Mouse (Mus musculus) testis, adult 2 months (tissue): ENCODE data around the gene Ttbk2. TPM values are rescaled to one million over a fixed set of nuclear protein-coding genes. Genes with fewer than 3 reads are reported as not detected.

ENCODE experiments used
- H3K27ac ChIP-seq: fragments of 200-500 bp; 2 replicates; pipeline ENCODE4 v1.5.1; 2012; ENCODE audit warnings: low read depth, low read length; ENCODE audit not compliant: control insufficient read depth, insufficient read depth
- H3K27me3 ChIP-seq: fragments of 200-500 bp; 2 replicates; pipeline ENCODE4 v1.6.1; 2012; ENCODE audit warnings: mild to moderate bottlenecking, low read length, moderate library complexity; ENCODE audit not compliant: control insufficient read depth, insufficient read depth
- H3K36me3 ChIP-seq: fragments of 200-500 bp; 2 replicates; pipeline ENCODE4 v1.6.1; 2012; ENCODE audit warnings: mild to moderate bottlenecking, low read length; ENCODE audit not compliant: control insufficient read depth, insufficient read depth
- H3K4me1 ChIP-seq: fragments of 200-500 bp; 2 replicates; pipeline ENCODE4 v1.6.1; 2012; ENCODE audit warnings: low read length; ENCODE audit not compliant: control insufficient read depth, insufficient read depth
- H3K4me3 ChIP-seq: fragments of 200-500 bp; 2 replicates; pipeline ENCODE4 v1.5.1; 2012; ENCODE audit warnings: low read depth, mild to moderate bottlenecking, low read length, moderate library complexity, mixed read lengths; ENCODE audit not compliant: control insufficient read depth
- CTCF ChIP-seq: fragments of 200-500 bp; IDR thresholded peaks from 2 replicates; pipeline ENCODE4 v1.5.1; 2012; ENCODE audit warnings: low read depth, mild to moderate bottlenecking, inconsistent platforms, low read length, moderate library complexity; ENCODE audit not compliant: control insufficient read depth, insufficient read depth, insufficient replicate concordance
- POLR2A ChIP-seq: fragments of 200-500 bp; IDR thresholded peaks from 2 replicates; pipeline ENCODE4 v1.6.1; 2012; ENCODE audit warnings: low read depth, mild to moderate bottlenecking, inconsistent platforms, low read length, moderate library complexity; ENCODE audit not compliant: control insufficient read depth
- polyA plus RNA-seq: library from polyadenylated mRNA; depleted of rRNA; stranded (reverse); fragments of >200 nt; gene quantifications from 2 replicates; pipeline ENCODE4 v1.2.3, GENCODE M21; 2012

Ttbk2 gene
- polyA plus RNA-seq, 1 experiment = 82.3 TPM

DNA sequence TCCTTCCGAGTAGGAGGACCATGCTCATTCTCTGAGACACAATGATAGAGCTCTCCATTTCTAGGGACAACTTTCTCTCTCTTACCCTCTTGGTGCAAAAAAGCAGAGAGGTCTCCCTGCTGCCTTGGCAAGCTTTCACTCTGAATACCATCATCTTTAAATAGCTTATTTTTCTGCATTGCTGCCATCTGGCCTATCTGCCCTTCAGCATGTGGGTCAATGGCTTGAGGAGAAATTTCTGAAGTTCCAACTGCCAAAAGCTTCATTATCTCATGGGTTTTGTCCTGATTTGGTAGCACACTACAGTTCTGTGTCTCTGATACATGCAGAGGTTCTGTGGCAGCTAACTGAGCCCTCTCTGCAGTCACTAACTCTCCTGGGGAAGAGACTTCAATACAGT is 104.9 kb downstream of the Ttbk2 start:
- Histone ChIP-seq H3K4me1 (no peaks in the 10 kb centered on the region; the same call in 1 of the 2 replicates), H3K4me3 (no peak overlapping the region), H3K27ac (no peak overlapping the region), H3K36me3 (peaks cover 4% of the 10 kb centered on the region), H3K27me3 (no peaks in the 10 kb centered on the region)
- TF ChIP-seq CTCF (no peak), POLR2A (no peak)

DNA sequence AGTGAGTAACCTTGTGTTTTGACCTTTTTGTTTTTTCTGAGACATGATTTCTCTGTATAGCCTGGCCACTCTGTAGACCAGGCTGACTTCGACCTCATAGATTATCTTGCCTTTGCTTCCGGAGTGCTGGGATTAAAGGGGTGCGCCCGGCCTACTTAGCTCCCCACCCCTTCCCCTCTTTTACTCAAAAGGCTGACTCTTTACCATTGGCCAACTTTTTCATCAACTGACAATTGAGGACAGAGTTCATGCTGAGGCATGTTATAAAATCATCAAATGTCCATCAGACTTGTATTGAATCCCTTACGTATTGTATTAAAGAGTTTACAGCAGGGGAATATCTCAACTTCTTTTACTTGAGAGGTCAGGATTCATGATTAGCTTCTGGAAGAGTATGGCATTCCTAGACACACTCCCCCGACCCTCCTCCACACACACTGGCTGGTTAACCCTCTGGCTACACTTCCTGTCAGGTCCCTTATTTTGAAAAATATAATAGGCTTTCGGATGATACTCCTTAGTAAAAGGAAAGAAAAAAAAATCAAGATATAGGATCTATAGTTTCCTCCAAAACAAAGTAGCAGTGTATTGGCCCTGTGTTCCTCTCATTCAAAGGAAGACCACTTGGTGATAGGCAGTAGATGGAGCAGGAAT is 118.4 kb downstream of the Ttbk2 start:
- peak overlapping the region; percentile 91 for H3K4me3 ChIP-seq
- TF ChIP-seq CTCF = no peak
- no peak for TF ChIP-seq POLR2A

DNA sequence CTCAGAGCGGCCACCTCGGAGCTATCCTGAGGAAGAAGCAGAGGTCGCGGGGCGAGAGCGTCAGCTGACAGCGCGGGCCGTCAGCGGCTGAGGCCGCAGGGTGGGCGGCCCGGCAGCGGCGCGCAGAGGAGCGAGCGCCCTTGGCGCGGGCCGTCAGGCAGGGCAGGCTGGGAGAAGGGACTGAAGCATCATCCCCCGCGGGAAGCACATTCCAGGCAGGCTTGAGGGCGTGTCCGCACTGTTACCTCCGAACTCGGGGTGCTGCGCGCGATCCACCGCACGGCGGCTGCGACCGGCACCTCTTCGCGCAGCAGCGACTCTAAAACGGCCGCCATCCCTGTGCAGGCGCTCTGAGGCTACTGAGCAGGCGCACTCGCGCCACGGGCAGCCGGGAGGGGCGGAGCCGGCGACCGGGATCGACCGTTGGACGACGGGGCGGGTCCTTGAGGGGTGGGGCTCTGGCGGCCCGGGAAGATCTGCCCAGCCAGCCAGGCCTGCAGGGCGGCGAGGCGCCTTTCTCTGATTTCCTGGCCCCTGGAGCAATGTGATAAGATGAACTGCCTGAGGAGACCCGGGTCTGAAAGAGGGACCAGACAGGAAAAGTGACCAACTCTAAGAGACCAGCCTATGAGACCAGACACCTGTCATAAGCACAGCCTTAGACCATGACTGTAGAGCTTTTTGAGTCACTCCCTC is 119.1 kb downstream of the Ttbk2 start:
- no peaks in the 10 kb centered on the region; the same call in none of the 2 replicates for H3K36me3 ChIP-seq
- H3K4me3 ChIP-seq = peak overlapping the region; percentile 91
- peaks cover 10% of the 10 kb centered on the region for H3K4me1 ChIP-seq
- H3K27ac ChIP-seq = peak overlapping the region; percentile 97
- no peaks in the 10 kb centered on the region for H3K27me3 ChIP-seq
- TF ChIP-seq POLR2A = peak; percentile 93
- TF ChIP-seq CTCF = no peak

More for the DNA sequence above, 118.4 kb downstream of the Ttbk2 start:
- peaks cover 10% of the 10 kb centered on the region for H3K4me1 ChIP-seq
- H3K36me3 ChIP-seq = no peaks in the 10 kb centered on the region; the same call in none of the 2 replicates
- H3K27me3 ChIP-seq = no peaks in the 10 kb centered on the region
- H3K27ac ChIP-seq = peak overlapping the region; percentile 97

DNA sequence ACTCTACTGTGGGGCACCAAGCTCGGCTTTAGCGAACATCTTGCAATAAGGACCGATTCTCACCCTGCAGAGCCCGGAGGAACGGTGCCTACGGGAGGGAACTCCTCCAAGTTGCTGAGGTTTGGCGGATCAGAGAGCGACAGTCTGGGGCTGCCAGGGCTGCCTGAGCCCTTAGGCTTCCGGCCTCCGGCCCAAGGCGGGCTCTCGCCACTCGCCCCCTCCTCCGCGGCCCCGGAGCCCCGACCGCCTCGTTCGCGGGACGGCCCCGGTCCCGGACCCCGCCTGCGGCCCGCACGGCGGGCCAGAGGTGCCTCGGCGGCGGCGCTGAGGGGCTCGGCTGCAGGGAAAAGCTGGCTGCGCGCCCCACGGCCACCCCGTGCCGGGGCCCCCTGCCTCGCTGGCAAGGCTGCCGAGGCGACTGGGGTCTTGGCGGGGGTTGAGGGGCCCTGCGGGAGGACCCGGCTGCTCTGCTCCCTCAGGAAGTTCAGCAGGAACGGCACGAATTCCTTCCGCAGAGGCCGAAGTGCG is 119.7 kb downstream of the Ttbk2 start:
- no peak for TF ChIP-seq POLR2A
- H3K27ac ChIP-seq = peak overlapping the region; percentile 93
- no peaks in the 10 kb centered on the region for H3K27me3 ChIP-seq
- peaks cover 10% of the 10 kb centered on the region for H3K4me1 ChIP-seq
- no peaks in the 10 kb centered on the region; the same call in none of the 2 replicates for H3K36me3 ChIP-seq
- peak overlapping the region; percentile 91 for H3K4me3 ChIP-seq

DNA sequence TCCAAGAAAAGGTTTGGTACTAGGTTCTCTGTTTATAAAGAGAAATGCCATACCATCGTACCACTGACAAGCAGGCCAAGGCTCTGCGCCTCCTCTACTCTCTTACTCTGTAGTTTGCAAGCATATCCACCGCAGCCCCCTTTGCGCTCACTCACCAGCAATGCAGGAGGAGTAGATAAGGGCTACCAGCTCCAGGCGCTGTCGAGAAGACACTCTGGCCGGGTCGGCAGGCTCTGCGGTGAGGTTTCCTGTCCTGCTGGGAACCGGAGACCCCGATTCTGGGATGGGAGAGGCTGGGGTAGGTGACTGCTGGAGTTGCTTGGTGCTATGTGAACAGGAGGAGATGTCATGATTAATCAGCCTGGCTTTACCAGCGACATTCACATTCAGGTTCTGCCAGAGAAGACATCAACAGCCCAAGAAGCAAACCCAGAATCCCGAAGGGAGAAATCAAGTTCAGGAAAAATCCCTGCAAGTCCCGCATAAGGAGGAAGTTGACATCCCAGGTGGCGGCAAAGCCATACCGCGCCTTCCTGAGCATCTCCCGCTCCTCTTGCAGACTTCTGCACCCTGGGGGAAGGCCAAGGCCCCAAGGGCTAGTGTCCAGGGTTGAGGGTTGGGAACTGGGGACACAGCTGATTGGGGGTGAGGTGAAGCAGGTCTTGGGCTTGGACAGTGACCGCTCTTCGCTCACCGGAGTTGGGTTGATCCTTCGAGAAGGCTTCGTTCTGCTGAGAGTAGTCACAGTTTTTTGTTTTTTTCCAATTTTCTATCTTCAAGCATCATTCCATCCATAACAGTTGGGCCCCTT is 120.4 kb downstream of the Ttbk2 start:
- peaks cover 1% of the 10 kb centered on the region for H3K36me3 ChIP-seq
- H3K4me3 ChIP-seq = peak overlapping the region; percentile 91
- H3K27me3 ChIP-seq = no peaks in the 10 kb centered on the region
- peak overlapping the region; percentile 93 for H3K27ac ChIP-seq
- H3K4me1 ChIP-seq = peaks cover 10% of the 10 kb centered on the region
- TF ChIP-seq POLR2A (no peak), CTCF (no peak)

DNA sequence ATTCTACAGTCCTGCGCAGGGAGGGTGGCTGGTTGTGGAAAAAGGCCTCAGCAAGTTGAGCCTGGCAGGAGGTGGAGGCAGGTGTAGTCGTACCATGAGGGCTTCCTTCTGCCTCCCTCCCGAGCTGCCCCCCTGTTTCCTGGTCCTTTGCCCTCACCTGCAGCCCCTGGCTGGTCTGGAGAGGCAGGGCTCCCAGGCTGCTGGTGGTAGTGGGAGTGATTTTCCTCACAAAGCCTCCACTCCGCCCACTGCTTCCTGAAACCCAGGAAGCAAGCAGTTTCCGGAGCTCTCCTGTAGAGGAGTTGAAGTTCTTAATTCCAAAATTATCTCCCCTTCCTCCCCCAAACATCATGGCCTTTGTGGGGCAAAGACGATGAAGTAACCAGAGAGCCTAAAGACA is 126.2 kb downstream of the Ttbk2 start:
- Histone ChIP-seq H3K36me3 (peaks cover 6% of the 10 kb centered on the region), H3K4me3 (no peak overlapping the region), H3K4me1 (no peaks in the 10 kb centered on the region; the same call in 1 of the 2 replicates), H3K27me3 (no peaks in the 10 kb centered on the region), H3K27ac (no peak overlapping the region)
- TF ChIP-seq POLR2A = no peak
- TF ChIP-seq CTCF = no peak

DNA sequence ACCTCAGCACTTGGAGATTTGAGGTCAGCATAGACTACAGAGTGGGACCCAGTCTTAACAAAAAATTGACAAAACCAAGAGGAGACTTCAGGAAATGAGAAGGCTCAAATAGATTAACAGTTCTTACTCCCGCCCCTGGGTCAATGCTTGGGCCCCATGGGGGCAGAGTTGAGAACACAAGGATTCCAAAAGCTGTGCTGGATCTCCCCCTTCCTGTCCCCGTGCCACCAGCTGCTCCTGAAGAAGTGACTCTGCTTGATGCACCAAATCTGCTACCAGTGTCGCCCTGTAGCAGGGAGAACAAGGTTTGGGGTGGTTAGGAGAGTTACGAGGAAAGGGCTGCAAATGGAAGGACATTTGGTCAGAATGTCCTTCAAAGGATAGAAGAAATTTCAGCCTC is 126.8 kb downstream of the Ttbk2 start:
- no peak overlapping the region for H3K4me3 ChIP-seq
- no peaks in the 10 kb centered on the region; the same call in 1 of the 2 replicates for H3K4me1 ChIP-seq
- H3K27ac ChIP-seq = no peak overlapping the region
- no peaks in the 10 kb centered on the region for H3K27me3 ChIP-seq
- peaks cover 8% of the 10 kb centered on the region for H3K36me3 ChIP-seq
- TF ChIP-seq CTCF (no peak), POLR2A (no peak)
